Mouse (Mus musculus) liver, embryonic 14.5 days (tissue): Measurements from ENCODE around the gene Tlk2. TPM values are rescaled to one million over a fixed set of nuclear protein-coding genes. Genes with fewer than 3 reads are reported as not detected.

Source experiments
- ATAC-seq: fragments of 200-750 bp; cut with Nextera tagmentation; 2 replicates; pipeline ENCODE4 v1.8.0; 2017; ENCODE audit warnings: moderate number of reproducible peaks, mild to moderate bottlenecking, moderate library complexity; ENCODE audit not compliant: insufficient read depth
- DNase-seq, 3 experiments: peaks; one replicate each; pipeline ENCODE4 v3.0.0-alpha.2; 2012 to 2013; ENCODE audit warnings: low read depth in 3 of 3, low spot score in 3 of 3
- H3K27ac ChIP-seq: fragments of 300-500 bp; sonication (generic); 2 replicates; pipeline ENCODE4 v1.5.1; 2014; ENCODE audit warnings: moderate library complexity, mild to moderate bottlenecking, control low read depth, inconsistent platforms
- H3K27me3 ChIP-seq: fragments of 300-500 bp; sonication (generic); 2 replicates; pipeline ENCODE4 v1.6.1; 2014; ENCODE audit warnings: mild to moderate bottlenecking, low read length, moderate library complexity; ENCODE audit not compliant: control insufficient read depth, insufficient read depth
- H3K36me3 ChIP-seq: fragments of 300-500 bp; sonication (generic); replicated peaks from 2 replicates; pipeline ENCODE4 v1.6.1; 2014; ENCODE audit warnings: low read depth; ENCODE audit not compliant: control insufficient read depth, insufficient read depth
- H3K4me1 ChIP-seq, 2 experiments: fragments of 200-500 bp in 1 of 2; fragments of 300-500 bp in 1 of 2; sonication (generic) in 1 of 2; replicated peaks; 2 replicates each; pipeline ENCODE4 v1.6.1; 2012 to 2014; ENCODE audit warnings: antibody characterized with exemption in 1 of 2, inconsistent platforms in 1 of 2, low read length in 1 of 2; ENCODE audit not compliant: control insufficient read depth in 2 of 2, insufficient read depth in 2 of 2
- H3K4me2 ChIP-seq: fragments of 300-500 bp; sonication (generic); 2 replicates; pipeline ENCODE4 v1.6.1; 2014; ENCODE audit warnings: low read depth, mild to moderate bottlenecking, control low read depth, moderate library complexity
- H3K4me3 ChIP-seq, 2 experiments: fragments of 200-500 bp in 1 of 2; fragments of 300-500 bp in 1 of 2; sonication (generic) in 1 of 2; 2 replicates each; pipeline ENCODE4 v1.5.1; 2012 to 2014; ENCODE audit warnings: low read depth in 2 of 2, low read length in 2 of 2, mild to moderate bottlenecking in 2 of 2, control low read depth in 1 of 2, inconsistent platforms in 1 of 2, moderate library complexity in 1 of 2; ENCODE audit not compliant: insufficient read depth in 1 of 2
- H3K9ac ChIP-seq: fragments of 300-500 bp; sonication (generic); replicated peaks from 2 replicates; pipeline ENCODE4 v1.6.1; 2014; ENCODE audit warnings: mild to moderate bottlenecking, control low read depth, moderate library complexity
- H3K9me3 ChIP-seq: fragments of 300-500 bp; sonication (generic); 2 replicates; pipeline ENCODE4 v1.6.1; 2016; ENCODE audit warnings: low read length, mixed read lengths; ENCODE audit not compliant: control insufficient read depth
- CTCF ChIP-seq: IDR thresholded peaks from 2 replicates; pipeline ENCODE4 v1.5.1; 2016; ENCODE audit warnings: antibody characterized with exemption, low read depth, control low read depth
- EP300 ChIP-seq: IDR thresholded peaks from 2 replicates; pipeline ENCODE4 v1.6.1; 2016; ENCODE audit warnings: antibody characterized with exemption, low read depth
- WGBS: fragments of 180-500 bp; shearing (Covaris S2); extraction: QIAGEN DNeasy Blood & Tissue Kit; methylation state at CpG from one replicate; pipeline ENCODE4 v1.1.7; 2014; ENCODE audit not compliant: insufficient replicate concordance; 5-methylcytosine and 5-hydroxymethylcytosine counted together
- polyA plus RNA-seq, 2 experiments: library from polyadenylated mRNA; depleted of rRNA in 1 of 2; stranded (reverse) in 1 of 2; unstranded in 1 of 2; fragments of >200 nt; fragmentation: Nextera tagmentation in 1 of 2; extraction: Ambion mirVana in 1 of 2; gene quantifications; 2 replicates each; pipeline versions ENCODE4 v1.2.1 to v1.2.3; 2012 to 2014

Gene Tlk2
- polyA plus RNA-seq, 2 experiments: 10.2 to 16.3 TPM

- 83% methylated on average over 7 of the region's 7 CpGs for WGBS
- Histone ChIP-seq H3K9me3 (no peaks in the 10 kb centered on the region), H3K4me2 (no peak overlapping the region), H3K27ac (no peak overlapping the region), H3K27me3 (no peaks in the 10 kb centered on the region), H3K36me3 (no peaks in the 10 kb centered on the region), H3K4me1 (0 out of 4 replicates have a peak, but pooled peaks cover 0 to 2% of the 10 kb centered on the region in 2 experiments), H3K9ac (no peak overlapping the region), H3K4me3 (no peak overlapping the region)
- TF ChIP-seq EP300: no peak
- no peak for TF ChIP-seq CTCF
- ATAC-seq: no peak
- DNase-seq: no peak
These were observed 131.6 kb downstream of the Tlk2 start for GRCm38 (mm10) chr11:105310197-105310596.

DNA sequence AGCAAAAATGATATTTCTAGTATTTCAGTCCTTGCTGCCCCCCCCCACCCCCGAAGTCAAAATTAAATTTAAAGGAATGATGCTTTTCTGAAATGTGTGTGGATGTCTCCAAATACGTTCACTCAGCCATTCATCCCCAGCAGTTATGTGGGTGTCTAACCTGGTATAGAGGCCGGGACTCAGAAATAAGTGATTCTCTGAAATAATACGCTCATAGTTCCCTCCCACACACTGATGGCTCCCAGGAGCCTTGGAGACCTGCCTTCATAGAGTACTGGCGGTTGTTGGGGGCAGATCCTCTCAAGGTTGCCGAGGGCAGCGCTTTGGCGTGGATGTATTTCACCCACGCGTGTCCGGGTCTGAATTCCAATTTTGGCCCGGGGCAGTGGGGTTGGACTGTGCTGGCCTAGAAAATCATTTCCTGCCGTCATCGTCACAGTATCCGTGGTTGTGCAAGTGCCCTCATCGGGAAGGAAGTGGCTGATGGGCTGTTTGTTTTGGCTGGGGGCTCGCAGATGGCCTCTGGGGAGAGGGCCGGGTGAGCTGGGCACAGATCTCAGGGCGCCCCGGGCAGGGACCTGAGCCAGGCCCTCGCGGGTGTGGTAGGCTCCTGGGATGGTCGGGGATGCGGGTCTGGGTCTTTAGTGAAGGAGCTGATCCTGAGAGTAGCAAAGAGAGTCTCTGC lies 132.8 kb downstream of the Tlk2 start:
- no peak for DNase-seq
- Histone ChIP-seq H3K4me3 (no peak overlapping the region), H3K36me3 (no peaks in the 10 kb centered on the region), H3K27me3 (no peaks in the 10 kb centered on the region), H3K4me2 (no peak overlapping the region), H3K9me3 (no peaks in the 10 kb centered on the region), H3K4me1 (0 out of 4 replicates have a peak, but pooled peaks cover 0 to 2% of the 10 kb centered on the region in 2 experiments), H3K27ac (no peak overlapping the region), H3K9ac (no peak overlapping the region)
- 22% methylated on average over 24 of the region's 24 CpGs for WGBS
- no peak for TF ChIP-seq EP300
- TF ChIP-seq CTCF: no peak
- ATAC-seq: no peak

DNA sequence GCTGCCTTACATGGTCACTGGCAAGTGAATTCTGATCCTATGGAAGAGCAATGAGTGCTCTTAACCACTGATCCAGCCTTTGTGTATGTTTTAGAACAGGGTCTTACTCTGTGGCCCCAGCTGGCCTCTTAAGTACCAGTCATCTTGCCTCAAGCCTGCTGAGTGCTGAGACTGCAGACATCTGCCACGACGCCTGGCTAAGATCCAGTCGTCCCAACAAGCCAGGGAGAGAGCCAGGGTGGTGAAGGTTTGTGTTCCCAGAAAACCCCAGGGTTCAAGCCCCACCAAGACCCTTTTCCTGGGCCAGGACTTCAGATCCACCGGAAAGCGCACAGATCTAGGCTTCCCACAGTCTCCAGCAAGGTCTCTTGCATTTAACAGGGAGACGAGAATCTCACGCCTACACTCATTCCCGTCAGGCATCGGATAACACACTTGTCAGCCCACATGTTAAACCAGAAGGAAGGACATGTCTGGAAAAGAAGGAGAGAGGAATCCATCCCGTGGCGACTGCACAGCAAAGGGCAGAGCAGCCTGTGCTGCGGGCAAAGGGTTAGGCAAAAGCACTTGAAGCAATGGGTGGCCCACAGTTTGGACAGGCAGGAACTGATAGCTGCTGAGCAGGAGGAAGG lies 133.8 kb downstream of the Tlk2 start:
- Histone ChIP-seq H3K27ac (no peak overlapping the region), H3K36me3 (no peaks in the 10 kb centered on the region), H3K27me3 (no peaks in the 10 kb centered on the region), H3K9ac (no peak overlapping the region), H3K4me2 (no peak overlapping the region), H3K9me3 (no peaks in the 10 kb centered on the region), H3K4me1 (0 out of 4 replicates have a peak, but pooled peaks cover 0 to 2% of the 10 kb centered on the region in 2 experiments), H3K4me3 (no peak overlapping the region)
- WGBS: 60% methylated on average over 12 of the region's 12 CpGs
- no peak for TF ChIP-seq EP300
- TF ChIP-seq CTCF: no peak
- DNase-seq: no peak
- no peak for ATAC-seq

DNA sequence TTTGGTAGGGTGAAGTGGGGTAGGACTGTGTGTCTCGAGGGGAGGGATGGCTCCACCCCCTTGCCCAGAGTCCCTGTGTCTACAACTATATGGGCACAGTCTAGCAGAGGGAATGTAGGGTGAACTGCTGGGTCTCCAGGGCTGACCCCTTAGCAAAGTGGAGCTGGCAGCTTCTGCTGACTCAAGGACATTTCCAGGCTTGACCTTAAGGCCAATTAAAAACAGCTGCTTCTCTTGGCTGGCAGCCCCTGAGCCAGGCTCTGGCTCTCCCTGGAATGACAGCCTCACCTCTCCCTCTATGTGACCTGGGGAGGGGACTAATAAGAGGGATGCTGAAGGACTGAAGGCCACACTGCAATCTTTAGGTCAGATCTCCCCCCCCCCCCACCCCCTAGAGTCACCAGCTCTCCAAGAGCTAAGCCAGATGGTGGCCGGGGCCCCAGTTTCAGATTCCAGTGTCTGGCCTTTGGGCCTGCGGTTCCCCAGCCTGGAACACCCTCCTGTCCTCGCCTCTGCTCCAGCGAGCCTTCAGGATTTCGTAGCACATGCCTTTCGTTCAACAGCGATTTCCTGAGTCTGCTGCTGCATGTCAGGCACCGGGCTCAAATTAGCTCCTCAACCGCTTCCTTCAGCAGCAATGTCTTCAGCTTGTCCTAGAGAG lies 134.5 kb downstream of the Tlk2 start:
- no peaks in the 10 kb centered on the region for H3K36me3 ChIP-seq
- WGBS: 25% methylated on average over 10 of the region's 10 CpGs
- no peak overlapping the region for H3K27ac ChIP-seq
- no peak for DNase-seq
- no peaks in the 10 kb centered on the region for H3K9me3 ChIP-seq
- H3K4me1 ChIP-seq: 0 out of 4 replicates have a peak, but pooled peaks cover 0 to 2% of the 10 kb centered on the region in 2 experiments
- H3K9ac ChIP-seq: no peak overlapping the region
- no peaks in the 10 kb centered on the region for H3K27me3 ChIP-seq
- no peak overlapping the region for H3K4me2 ChIP-seq
- TF ChIP-seq EP300 (no peak), CTCF (no peak)
- ATAC-seq: no peak
- no peak overlapping the region for H3K4me3 ChIP-seq

DNA sequence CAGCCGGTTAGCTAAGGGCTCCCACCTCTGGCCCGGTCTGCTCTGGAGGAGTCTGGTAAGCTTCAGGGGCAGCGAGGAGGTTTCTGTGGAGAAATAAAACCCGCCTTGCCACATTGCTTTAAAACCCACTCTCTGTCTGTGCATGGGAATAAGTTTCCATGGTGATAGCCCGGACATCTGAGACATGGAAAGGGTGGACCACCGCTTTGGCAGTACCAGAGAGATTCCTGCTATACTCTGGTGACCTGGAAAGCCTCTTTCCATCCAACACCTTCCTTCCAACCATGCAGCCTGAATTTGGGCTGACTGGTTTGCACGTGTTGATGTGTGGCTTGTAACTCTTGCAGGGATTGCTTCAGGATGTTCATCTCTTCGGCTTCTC lies 135.0 kb downstream of the Tlk2 start:
- ATAC-seq (no peak), DNase-seq (no peak)
- H3K9me3 ChIP-seq: no peaks in the 10 kb centered on the region
- 0 out of 4 replicates have a peak, but pooled peaks cover 0 to 2% of the 10 kb centered on the region in 2 experiments for H3K4me1 ChIP-seq
- H3K36me3 ChIP-seq: no peaks in the 10 kb centered on the region
- TF ChIP-seq CTCF (no peak), EP300 (no peak)
- no peak overlapping the region for H3K4me2 ChIP-seq
- WGBS: 52% methylated on average over 8 of the region's 8 CpGs
- no peak overlapping the region for H3K4me3 ChIP-seq
- H3K27ac ChIP-seq: no peak overlapping the region
- H3K27me3 ChIP-seq: no peaks in the 10 kb centered on the region
- H3K9ac ChIP-seq: no peak overlapping the region
